Mouse (Mus musculus) limb, embryonic 14.5 days (tissue): ENCODE measurements at regions not wholly inside any gene's neighbourhood (a gene's known extent, or its start where the extent isn't known, plus 50 kb on each side); places are given as distances from the start of the nearest gene placed in this dataset.
A peak's percentile ranks its signal among the peaks of the same experiment; 100 is the strongest.

ENCODE experiments used
- ATAC-seq: fragments of 200-750 bp; cut with Nextera tagmentation; 2 replicates; pipeline ENCODE4 v1.8.0; 2017; ENCODE audit warnings: low read depth, moderate number of reproducible peaks, moderate TSS enrichment; ENCODE audit not compliant: low FRiP score
- DNase-seq: peaks from one replicate; pipeline ENCODE4 v3.0.0-alpha.2; 2015; ENCODE audit warnings: low spot score
- H3K27ac ChIP-seq: fragments of 300-500 bp; sonication (generic); replicated peaks from 2 replicates; pipeline ENCODE4 v1.5.1; 2014; ENCODE audit warnings: low read depth, mild to moderate bottlenecking, low read length, moderate library complexity, mixed read lengths
- H3K27me3 ChIP-seq: fragments of 300-500 bp; sonication (generic); 2 replicates; pipeline ENCODE4 v1.6.1; 2014; ENCODE audit warnings: low read length, mixed read lengths; ENCODE audit not compliant: control insufficient read depth, insufficient read depth
- H3K36me3 ChIP-seq: fragments of 300-500 bp; sonication (generic); 2 replicates; pipeline ENCODE4 v1.6.1; 2014; ENCODE audit warnings: mild to moderate bottlenecking, low read length, moderate library complexity, mixed read lengths; ENCODE audit not compliant: control insufficient read depth, insufficient read depth
- H3K4me1 ChIP-seq: fragments of 300-500 bp; sonication (generic); 2 replicates; pipeline ENCODE4 v1.6.1; 2014; ENCODE audit warnings: antibody characterized with exemption, low read length, mixed read lengths; ENCODE audit not compliant: control insufficient read depth, insufficient read depth
- H3K4me2 ChIP-seq: fragments of 300-500 bp; sonication (generic); replicated peaks from 2 replicates; pipeline ENCODE4 v1.6.1; 2014; ENCODE audit warnings: low read depth, mild to moderate bottlenecking, low read length, moderate library complexity; ENCODE audit not compliant: severe bottlenecking
- H3K4me3 ChIP-seq: fragments of 300-500 bp; sonication (generic); replicated peaks from 2 replicates; pipeline ENCODE4 v1.5.1; 2014; ENCODE audit warnings: low read length
- H3K9ac ChIP-seq: fragments of 300-500 bp; sonication (generic); 2 replicates; pipeline ENCODE4 v1.6.1; 2014; ENCODE audit warnings: mild to moderate bottlenecking, low read depth, low read length, moderate library complexity; ENCODE audit not compliant: severe bottlenecking
- H3K9me3 ChIP-seq: fragments of 300-500 bp; sonication (generic); 2 replicates; pipeline ENCODE4 v1.6.1; 2016; ENCODE audit warnings: low read length; ENCODE audit not compliant: control insufficient read depth
- POLR2A ChIP-seq: fragments of 200-500 bp; IDR thresholded peaks from 2 replicates; pipeline ENCODE4 v1.8.0; 2012; ENCODE audit warnings: inconsistent platforms, mild to moderate bottlenecking, moderate library complexity, borderline replicate concordance; ENCODE audit not compliant: insufficient read depth, insufficient read length; ENCODE audit errors: extremely low read depth
- WGBS: fragments of 180-500 bp; shearing (Covaris S2); extraction: QIAGEN DNeasy Blood & Tissue Kit; methylation state at CpG from one replicate; pipeline ENCODE4 v1.1.7; 2014; 5-methylcytosine and 5-hydroxymethylcytosine counted together

- Histone ChIP-seq H3K4me2 (no peak overlapping the region), H3K27ac (no peak overlapping the region), H3K9ac (no peak overlapping the region), H3K9me3 (no peaks in the 10 kb centered on the region), H3K4me3 (no peak overlapping the region), H3K36me3 (no peaks in the 10 kb centered on the region), H3K4me1 (no peaks in the 10 kb centered on the region; the same call in 1 of the 2 replicates), H3K27me3 (no peaks in the 10 kb centered on the region)
- no peak for ATAC-seq
- 34% methylated on average over 5 of the region's 5 CpGs for WGBS
- DNase-seq: no peak
- no peak for TF ChIP-seq POLR2A
Observed at GRCm38 (mm10) chr13:44043494-44043885, 258.9 kb downstream of the Cd83 start.

GRCm38 (mm10) chr13:44044546-44045216, 260.1 kb downstream of the Cd83 start:
- 75% methylated on average over 23 of the region's 23 CpGs for WGBS

DNA sequence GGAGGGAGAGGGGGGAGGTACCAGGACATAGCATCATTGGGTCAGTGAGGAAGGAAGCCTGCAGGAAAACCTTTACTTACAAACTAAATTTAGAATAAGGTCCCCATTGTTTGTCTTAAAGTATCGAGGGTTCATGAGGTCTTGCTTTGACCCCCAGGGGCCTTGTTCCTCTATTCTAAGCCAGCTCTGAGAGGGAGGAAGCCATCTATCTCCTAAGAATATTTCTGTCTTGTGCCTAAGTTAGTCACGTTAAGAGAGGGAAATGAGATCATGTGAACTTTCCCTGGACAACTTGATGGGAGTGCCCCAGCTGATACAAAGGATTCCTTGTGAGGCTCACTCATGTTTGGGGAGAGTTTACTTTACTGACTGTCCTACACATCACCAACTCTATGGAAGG, 261.9 kb downstream of the Cd83 start:
- H3K36me3 ChIP-seq: no peaks in the 10 kb centered on the region
- no peak for TF ChIP-seq POLR2A
- H3K4me2 ChIP-seq: no peak overlapping the region
- H3K27ac ChIP-seq: no peak overlapping the region
- no peaks in the 10 kb centered on the region for H3K4me1 ChIP-seq
- H3K4me3 ChIP-seq: no peak overlapping the region
- no peak for DNase-seq
- H3K9ac ChIP-seq: no peak overlapping the region
- no peaks in the 10 kb centered on the region for H3K9me3 ChIP-seq
- WGBS: 62% methylated on average over 2 of the region's 2 CpGs
- H3K27me3 ChIP-seq: no peaks in the 10 kb centered on the region
- no peak for ATAC-seq

More at GRCm38 (mm10) chr13:44044546-44045216, 260.1 kb downstream of the Cd83 start:
- no peaks in the 10 kb centered on the region for H3K36me3 ChIP-seq
- no peaks in the 10 kb centered on the region for H3K4me1 ChIP-seq
- H3K4me2 ChIP-seq: no peak overlapping the region
- H3K9me3 ChIP-seq: no peaks in the 10 kb centered on the region
- ATAC-seq (no peak), DNase-seq (no peak)
- TF ChIP-seq POLR2A: no peak
- H3K27ac ChIP-seq: no peak overlapping the region
- no peak overlapping the region for H3K9ac ChIP-seq
- H3K27me3 ChIP-seq: no peaks in the 10 kb centered on the region
- H3K4me3 ChIP-seq: no peak overlapping the region

GRCm38 (mm10) chr13:44054157-44054556, 269.6 kb downstream of the Cd83 start:
- DNase-seq (no peak), ATAC-seq (no peak)
- H3K9ac ChIP-seq: no peak overlapping the region
- H3K9me3 ChIP-seq: no peaks in the 10 kb centered on the region
- H3K36me3 ChIP-seq: no peaks in the 10 kb centered on the region
- H3K4me3 ChIP-seq: no peak overlapping the region
- peaks cover 17% of the 10 kb centered on the region for H3K4me1 ChIP-seq
- 67% methylated on average over 7 of the region's 7 CpGs for WGBS
- no peak overlapping the region for H3K27ac ChIP-seq
- no peaks in the 10 kb centered on the region for H3K27me3 ChIP-seq
- H3K4me2 ChIP-seq: no peak overlapping the region
- TF ChIP-seq POLR2A: no peak

DNA sequence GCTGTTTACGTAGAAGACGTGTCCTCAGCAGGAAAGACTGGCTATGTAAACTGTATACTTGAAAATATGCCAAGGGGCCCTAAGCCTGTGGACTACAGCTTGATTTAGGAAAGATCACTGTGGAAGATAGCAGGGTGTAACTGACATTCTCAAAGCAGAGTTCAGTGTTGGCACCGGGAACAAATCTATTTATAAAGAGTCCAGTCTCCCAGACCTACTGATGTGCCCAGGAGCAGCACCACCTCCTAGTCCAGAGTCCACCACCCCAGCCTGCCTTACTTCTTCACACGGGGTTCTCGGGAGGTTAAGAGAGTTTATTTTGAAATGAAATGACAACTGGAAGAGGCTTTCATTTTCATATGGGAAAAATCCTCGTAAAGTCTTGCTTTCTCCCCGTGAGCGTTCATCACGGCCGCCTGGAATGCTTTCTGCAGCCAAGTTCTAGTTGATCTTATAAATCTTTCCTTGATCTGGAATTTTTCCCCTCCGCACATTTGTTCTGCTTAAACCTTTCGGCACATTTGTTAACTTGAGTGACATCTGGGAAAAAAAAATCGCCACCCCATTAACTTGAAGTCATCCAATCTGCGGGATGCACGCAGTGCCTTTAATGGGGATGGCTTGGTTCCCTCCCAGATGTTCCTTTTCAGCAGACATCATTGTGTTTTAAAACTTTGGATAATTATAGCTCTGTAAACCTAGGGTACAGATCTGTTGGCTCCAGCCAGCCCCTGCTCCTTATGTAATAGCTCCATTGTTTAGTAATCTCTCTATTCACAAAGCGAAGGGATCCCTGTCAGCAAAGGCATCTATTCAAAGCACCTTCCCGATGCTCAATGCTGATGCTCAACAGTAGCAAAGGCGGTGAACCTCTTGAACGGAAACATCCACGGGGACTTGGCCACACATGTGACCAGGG, 271.3 kb downstream of the Cd83 start:
- Histone ChIP-seq H3K27ac (0 out of 2 replicates have a peak overlapping the region, but pooled peaks have one; percentile 26), H3K4me3 (no peak overlapping the region), H3K36me3 (no peaks in the 10 kb centered on the region), H3K4me2 (peak overlapping the region; percentile 29), H3K4me1 (peaks cover 17% of the 10 kb centered on the region), H3K9me3 (no peaks in the 10 kb centered on the region), H3K9ac (no peak overlapping the region), H3K27me3 (no peaks in the 10 kb centered on the region)
- no peak for TF ChIP-seq POLR2A
- 27% methylated on average over 20 of the region's 20 CpGs for WGBS
- ATAC-seq (peak; percentile 77), DNase-seq (peak; percentile 88)
